Mouse (Mus musculus) thymus, postnatal 10 days (tissue): ENCODE data around the gene Pecam1.
"Not testable (repeated sequence)": the region's sequence is repeated elsewhere in the genome, so short reads cannot be mapped to it uniquely, and the experiment has no call there.

ENCODE experiments used
- DNase-seq, 2 experiments: peaks; one replicate each; pipeline ENCODE4 v3.0.0; 2021; ENCODE audit warnings: low spot score in 2 of 2

The Pecam1 gene

DNA sequence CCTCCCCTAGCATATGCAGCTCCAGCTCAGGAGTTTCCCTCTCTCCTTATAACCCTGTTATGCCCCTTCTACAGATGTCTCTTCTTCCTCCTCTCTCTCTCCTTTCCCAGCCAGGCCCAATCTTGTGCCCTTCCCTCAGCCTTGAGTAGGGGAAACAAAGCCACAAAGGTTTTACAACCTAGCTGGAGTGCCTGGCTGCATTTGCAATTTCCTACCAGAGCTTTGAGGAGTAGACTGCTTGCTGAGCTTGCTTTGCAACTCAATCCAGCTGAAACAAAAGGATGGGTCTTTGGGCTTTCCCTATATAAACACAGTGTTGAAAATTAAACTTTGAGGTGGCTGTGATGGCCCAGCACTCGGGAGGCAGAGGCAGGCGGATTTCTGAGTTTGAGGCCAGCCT lies 117.0 kb downstream of the Pecam1 start:
- DNase-seq: no peak

DNA sequence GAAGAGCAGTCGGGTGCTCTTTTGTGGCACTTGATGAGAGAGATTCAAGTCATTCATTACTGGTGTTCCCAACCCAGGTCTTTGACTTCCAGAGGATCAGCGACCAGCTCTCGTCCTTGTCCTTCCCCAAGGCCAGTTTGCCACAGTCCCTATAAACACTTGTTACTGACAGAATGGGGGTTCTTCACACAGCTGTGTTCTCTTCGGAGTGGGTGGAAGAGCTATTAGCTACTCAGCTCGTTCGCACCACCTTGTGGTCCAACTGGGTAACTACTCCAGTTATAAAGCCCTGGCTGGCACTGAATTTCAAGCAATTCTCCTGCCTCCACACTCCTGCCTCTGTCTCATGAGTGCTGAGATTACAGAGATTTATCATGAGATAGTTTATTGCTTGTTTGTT lies 122.7 kb downstream of the Pecam1 start:
- peak; percentile 52 to 83 for DNase-seq

DNA sequence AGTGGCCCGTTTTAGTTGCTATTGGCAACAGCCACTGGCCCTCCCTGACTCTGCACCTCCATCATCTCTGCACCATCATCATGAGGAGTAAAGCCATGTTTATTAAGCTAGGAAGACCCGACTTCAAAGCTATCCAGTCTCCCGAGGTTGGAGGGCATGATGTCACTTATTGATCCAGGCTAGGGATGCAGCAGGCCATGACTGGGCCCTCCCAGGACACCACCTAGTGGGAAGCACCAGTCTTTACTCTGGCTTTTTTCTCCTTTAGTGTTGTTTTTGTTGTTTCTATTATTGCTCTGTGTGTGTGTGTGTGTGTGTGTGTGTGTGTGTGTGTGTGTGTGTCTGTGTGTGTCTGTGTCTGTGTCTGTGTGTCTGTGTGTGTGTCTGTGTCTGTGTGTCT lies 124.9 kb downstream of the Pecam1 start:
- DNase-seq: no peak

DNA sequence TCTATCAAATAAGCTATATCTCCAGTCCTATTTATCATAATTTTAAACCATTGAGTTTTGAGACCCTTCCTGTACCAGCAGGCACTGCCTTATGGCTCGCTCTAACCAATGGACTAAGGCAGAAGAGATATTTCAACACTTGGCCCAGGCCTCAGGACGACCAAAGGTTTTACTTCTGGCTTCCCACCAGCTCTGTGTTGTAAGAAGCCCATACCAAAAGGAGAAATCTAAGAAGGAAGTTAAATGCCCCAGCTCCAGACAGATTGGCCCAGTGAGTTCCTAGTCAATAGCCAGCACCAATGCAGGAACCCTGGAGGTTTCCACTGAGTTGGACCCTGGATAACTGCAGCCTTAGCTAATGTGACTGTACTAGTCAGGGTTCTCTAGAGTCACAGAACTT lies 126.8 kb downstream of the Pecam1 start:
- no peak for DNase-seq

DNA sequence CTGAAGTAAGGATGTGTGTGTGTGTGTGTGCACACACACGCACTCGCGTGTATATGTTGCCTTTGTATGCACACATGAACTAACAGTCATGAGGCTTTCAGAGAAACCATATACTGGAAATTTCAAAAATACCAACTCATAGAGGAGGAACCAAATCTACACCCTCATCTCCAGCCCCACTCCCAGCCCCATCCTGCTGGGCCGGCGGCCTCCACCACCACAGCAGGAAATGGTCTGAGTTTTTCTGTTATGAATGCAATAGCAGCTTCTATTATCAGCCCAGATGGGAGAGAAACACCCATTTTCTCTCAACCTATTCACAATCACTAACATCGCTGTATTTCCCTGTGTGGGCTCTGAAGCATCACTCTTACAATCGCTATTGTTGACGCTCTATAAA lies 128.4 kb downstream of the Pecam1 start:
- DNase-seq: no peak

DNA sequence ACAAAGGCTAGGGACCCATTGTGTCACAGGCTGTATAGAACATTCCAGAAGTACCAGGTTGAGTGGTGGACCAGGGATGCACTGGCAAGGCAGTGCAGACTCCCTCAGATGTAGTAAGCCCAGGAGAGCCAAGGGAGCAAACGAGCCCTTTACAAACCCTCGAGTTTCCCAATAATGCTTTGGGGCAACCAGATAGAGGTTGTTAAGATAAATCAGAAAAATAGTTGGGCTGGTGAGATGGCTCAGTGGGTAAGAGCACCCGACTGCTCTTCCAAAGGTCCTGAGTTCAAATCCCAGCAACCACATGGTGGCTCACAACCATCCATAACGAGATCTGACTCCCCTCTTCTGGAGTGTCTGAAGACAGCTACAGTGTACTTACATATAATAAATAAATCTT lies 131.7 kb downstream of the Pecam1 start:
- DNase-seq: not testable (repeated sequence)

DNA sequence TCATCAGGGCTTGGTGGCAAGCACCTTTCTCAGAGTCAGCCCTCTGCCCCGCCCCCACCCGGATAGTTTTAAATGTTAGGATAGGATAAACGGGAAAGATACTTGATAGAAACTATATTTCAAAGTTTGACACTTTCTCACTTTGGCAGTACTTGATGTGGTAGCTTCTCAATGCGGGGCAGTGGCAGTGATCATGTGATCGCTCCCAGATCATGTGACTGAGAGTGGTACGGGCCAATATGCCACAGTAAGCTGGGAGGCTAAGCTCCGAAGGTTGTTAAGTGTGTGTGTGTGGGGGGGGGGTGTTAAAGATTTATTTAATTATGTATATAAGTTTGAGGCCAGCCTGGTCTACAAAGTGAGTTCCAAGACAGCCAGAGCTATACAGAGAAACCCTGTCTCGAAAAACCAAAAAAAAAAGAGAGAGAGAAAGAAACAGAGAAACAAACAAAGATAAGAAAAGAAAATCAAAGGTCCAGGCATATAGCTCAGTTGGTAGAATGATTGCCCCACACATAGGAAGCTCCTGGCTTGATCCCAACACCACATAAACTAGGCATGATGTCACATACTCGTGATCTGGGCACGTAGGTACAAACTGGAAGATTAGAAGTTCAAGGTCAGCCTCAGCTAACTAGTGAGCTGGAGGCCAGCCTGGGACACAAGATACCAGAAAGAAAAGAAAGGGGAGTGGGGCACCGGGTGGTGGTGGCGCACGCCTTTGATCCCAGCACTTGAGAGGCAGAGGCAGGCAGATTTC lies 132.4 kb downstream of the Pecam1 start:
- DNase-seq: no peak

DNA sequence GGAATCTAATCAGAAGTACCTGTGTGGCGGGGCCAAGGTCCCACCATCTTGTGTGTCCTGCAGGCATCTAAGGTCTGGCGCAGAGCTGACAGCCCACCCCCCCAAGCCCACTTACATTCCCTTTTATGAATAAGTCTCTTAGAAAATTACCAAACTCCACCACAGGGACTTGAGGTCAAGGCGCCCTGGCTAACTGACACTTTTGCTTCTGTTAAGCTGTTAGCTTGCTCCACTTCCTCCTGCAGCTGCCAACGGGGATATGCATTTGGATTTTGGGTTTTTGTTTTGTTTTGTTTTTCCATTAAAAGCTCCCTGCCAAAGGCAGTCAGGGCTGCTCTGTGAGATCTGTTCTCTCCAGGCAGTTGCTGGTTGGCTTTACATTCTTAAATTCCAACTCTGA lies 134.9 kb downstream of the Pecam1 start:
- DNase-seq: no peak

DNA sequence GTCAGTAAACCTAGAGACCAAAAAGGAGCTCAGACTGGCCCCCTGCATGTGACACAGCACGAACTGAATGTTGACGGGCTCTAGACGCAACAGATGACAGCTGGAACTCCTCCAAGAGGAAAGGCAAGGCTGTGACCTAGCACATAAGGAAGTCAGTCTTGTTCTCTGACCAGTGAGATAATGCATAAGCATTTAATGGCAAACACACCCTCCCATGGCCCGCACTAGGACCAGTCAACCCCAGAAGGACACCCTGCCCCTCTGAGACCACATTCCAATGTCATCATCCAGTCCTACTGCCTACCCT lies 136.1 kb downstream of the Pecam1 start:
- no peak for DNase-seq

DNA sequence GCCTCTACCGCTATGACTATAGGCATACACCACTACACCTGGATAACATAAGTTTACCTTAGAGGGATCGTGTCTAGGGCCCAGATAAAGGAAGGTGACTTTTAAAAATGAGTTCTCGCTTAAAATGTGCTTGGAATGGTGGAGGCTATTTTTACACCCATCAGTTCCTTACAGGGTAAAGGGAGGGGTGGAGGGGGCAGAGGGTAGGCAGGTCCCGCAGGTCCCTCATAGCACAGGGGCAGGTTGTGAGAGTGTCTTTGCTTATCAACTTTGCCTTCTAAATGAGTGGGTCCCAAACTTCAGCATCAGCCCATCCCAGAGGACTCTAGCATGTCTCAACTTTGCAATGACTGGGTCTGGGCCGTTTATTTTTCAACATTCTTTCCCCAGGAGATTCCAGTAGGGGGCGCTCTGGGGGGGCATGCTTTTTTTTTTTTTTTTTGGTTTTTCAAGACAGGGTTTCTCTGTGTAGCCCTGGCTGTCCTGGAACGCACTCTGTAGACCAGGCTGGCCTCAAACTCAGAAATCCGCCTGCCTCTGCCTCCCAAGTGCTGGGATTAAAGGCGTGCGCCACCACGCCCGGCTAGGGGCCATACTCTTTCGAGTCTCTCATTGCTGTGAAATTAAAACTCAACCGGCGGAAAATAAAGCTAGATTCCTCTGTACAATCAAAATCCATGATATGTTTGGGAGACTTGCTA lies 136.6 kb downstream of the Pecam1 start:
- DNase-seq: peak in 1 of 2 experiments; percentile 56

DNA sequence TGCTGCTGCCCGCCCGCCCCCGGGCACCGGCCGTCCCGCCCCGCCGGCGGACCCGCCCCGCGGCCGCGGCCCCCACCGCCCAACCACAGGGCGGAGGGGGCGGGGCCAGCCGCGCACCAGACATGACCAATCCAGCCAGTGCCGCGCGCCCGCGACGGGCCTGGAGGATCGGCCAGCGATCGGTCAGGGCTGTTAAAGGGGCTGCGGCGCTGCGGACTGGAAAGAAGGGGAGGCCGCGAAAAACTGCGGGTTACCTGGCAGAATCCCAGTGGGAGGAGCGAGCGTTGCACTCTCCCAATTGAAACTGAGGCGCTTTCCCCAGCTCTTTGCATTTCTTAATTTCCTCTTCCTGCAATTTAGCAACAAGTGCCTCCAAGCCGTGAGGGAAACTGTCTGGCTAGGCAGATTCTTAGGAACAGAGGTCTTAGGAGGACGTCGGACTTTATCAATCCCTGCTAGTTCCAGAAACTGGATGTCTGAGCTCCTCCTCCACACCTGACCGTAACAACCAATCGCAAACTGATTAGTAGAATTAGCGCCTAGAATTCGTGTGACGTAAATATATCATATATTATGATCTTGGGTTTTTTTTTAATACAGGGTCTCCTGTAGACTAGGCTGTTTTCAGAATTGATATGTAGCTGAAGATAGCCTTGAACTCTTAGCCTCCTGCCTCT lies 137.3 kb downstream of the Pecam1 start, which contains the start of gene Tex2:
TSS of gene Tex2 (minus strand) at position 463 of the 677 bp plus-strand sequence.
- DNase-seq: peak; percentile 90 to 92

DNA sequence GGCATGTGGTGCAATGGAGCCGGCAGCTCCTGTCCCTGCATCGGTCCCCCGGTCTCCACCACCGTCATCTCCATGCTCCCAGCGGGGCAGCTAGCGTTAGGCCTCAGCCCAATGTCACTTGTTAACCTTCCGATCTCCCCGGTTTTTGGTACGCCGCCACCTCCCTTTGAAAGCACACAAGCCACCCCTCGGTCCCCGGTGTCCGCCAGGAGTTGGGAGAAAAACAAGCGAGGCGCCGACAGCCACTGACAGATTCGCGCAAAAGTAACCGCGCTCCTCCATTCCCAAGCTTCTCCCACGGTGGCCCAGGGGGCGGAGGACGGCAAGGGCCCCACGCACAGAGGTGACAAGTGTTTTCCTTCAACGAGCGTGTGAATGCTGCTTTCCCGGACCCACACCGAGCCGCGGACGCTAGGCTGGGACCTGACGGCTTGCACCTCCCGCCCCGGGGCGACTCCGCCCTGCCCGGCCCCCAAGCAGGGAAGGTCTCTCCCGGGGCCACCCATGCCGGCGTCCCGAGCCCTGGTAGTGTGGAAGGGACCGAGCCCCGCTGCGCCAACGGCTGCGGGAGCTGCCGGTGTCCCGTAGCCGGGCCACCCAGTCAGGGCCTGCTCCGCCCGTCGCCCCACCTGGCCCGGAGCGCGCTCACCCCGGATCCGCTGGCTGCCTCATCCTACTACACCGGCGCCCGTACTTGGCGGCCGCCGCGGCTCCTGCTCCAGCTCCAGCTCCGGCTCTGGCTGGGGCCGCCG lies 138.0 kb downstream of the Pecam1 start:
- peak; percentile 14 to 28 for DNase-seq

DNA sequence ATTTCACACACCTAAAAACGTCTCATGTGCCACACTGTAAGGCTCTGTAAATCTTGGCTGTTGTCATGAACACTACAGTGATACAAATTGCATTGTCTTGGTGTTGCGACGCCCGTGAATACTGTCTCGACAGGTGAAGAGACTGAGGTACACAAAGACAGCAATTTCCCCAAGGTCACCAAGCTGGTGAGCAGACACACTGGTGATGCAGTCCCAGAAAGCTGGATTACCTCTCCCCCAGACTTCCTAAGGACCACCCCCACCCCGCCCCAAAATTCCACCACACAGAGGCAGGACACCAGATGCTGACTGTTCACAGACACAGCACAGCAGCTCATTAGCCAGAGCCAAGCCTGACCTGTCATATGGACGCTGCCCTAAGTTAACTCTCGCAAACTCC lies 140.7 kb downstream of the Pecam1 start:
- DNase-seq: no peak

DNA sequence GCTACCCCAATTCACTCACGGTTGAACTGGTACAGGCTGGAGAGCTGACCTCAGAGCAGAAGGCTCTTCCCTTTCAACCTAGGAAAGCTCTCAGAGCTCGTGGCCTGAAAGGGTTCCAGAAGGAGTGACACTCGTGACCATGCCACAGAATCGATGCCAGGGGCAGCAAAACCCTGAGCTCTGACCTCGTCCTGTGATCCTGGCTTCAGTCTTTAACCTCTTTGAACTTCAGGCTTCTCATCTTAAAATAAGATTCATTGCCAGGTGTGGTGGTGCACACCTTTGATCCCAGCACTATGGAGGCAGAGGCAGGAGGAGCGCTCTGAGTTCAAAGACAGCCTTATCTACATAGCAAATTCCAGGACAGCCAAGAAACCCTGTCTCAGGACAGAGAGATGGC lies 143.1 kb downstream of the Pecam1 start:
- no peak for DNase-seq

DNA sequence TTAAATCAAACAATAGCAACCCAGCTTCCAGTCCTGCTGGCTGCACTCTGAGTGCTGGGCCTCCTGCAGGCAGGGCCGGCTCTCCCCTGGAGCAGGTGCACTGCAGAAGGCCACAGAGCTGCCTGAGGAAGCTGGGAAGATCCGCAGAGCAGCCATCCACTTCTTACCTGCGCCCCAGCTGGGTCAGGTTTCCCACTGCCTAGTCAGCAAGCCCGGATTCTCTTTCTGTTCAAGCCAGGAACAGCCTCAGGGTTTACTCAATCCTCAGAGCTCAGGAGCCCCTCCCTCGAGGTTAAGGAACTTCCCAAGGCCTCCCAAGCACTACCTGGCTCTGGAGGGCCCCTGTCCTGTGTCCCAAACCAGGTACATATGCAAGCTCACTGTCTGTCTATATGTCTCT lies 144.4 kb downstream of the Pecam1 start:
- DNase-seq: no peak
